Mouse (Mus musculus) midbrain, embryonic 15.5 days (tissue): ENCODE measurements at regions not wholly inside any gene's neighbourhood (a gene's known extent, or its start where the extent isn't known, plus 50 kb on each side); places are given as distances from the start of the nearest gene placed in this dataset.

ENCODE experiments used
- ATAC-seq: fragments of 200-750 bp; cut with Nextera tagmentation; replicated peaks from 2 replicates; pipeline ENCODE4 v1.8.0; 2017; ENCODE audit warnings: moderate TSS enrichment
- H3K27ac ChIP-seq: fragments of 300-500 bp; sonication (generic); 2 replicates; pipeline ENCODE4 v1.5.1; 2015; ENCODE audit warnings: mild to moderate bottlenecking, inconsistent platforms
- H3K27me3 ChIP-seq: fragments of 300-500 bp; sonication (generic); replicated peaks from 2 replicates; pipeline ENCODE4 v1.6.1; 2015; ENCODE audit warnings: inconsistent platforms
- H3K36me3 ChIP-seq: fragments of 300-500 bp; sonication (generic); replicated peaks from 2 replicates; pipeline ENCODE4 v1.6.1; 2015; ENCODE audit warnings: inconsistent platforms
- H3K4me1 ChIP-seq: fragments of 300-500 bp; sonication (generic); 2 replicates; pipeline ENCODE4 v1.6.1; 2015; ENCODE audit warnings: inconsistent platforms
- H3K4me2 ChIP-seq: fragments of 300-500 bp; sonication (generic); 2 replicates; pipeline ENCODE4 v1.6.1; 2015; ENCODE audit warnings: inconsistent platforms, mild to moderate bottlenecking, moderate library complexity
- H3K4me3 ChIP-seq: fragments of 300-500 bp; sonication (generic); 2 replicates; pipeline ENCODE4 v1.5.1; 2015; ENCODE audit warnings: mild to moderate bottlenecking, inconsistent platforms
- H3K9ac ChIP-seq: fragments of 300-500 bp; sonication (generic); 2 replicates; pipeline ENCODE4 v1.6.1; 2015; ENCODE audit warnings: mild to moderate bottlenecking, inconsistent platforms
- H3K9me3 ChIP-seq: fragments of 300-500 bp; sonication (generic); 2 replicates; pipeline ENCODE4 v1.6.1; 2016; ENCODE audit warnings: inconsistent platforms
- WGBS: fragments of 180-500 bp; shearing (Covaris S2); methylation state at CpG from one replicate; pipeline ENCODE4 v1.1.7; 2015; ENCODE audit warnings: mixed read lengths; 5-methylcytosine and 5-hydroxymethylcytosine counted together

DNA sequence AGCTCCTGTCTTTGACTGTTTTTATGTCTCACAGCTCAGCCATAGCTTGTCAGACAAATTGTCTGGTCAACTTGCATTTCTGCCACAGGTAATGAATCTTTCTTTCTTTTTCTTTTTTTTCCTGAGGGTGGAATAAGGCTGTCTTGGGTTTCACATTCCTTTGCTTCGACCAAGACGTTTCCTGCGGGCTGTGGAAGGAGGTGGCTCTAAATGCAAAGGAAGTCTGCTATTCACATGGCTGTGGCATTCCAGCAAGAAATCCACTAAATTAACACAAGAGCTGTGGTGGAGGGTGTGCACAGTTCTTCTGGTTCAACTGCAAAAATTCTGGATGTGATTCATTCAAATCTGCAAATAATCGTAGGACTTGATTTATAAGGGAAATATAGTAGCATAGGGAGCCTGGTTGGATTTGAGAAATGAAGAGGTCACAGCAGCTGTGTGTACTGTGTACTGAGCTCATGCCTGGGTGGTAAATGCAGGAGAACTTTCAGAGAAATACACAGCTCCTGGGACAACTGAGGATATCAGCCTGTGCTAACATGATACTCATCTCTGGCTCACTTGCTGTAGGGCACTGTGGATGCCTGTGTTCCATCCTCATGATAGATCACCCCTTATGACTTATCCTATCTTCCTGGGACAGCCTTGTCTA lies 71.2 kb upstream of the Igfbp3 start:
- Histone ChIP-seq H3K4me2 (no peak overlapping the region), H3K27me3 (no peaks in the 10 kb centered on the region), H3K4me3 (no peak overlapping the region), H3K27ac (no peak overlapping the region), H3K9ac (no peak overlapping the region), H3K36me3 (no peaks in the 10 kb centered on the region), H3K9me3 (no peaks in the 10 kb centered on the region), H3K4me1 (no peaks in the 10 kb centered on the region)
- ATAC-seq, result no peak
- 77% methylated on average over 4 of the region's 4 CpGs for WGBS

DNA sequence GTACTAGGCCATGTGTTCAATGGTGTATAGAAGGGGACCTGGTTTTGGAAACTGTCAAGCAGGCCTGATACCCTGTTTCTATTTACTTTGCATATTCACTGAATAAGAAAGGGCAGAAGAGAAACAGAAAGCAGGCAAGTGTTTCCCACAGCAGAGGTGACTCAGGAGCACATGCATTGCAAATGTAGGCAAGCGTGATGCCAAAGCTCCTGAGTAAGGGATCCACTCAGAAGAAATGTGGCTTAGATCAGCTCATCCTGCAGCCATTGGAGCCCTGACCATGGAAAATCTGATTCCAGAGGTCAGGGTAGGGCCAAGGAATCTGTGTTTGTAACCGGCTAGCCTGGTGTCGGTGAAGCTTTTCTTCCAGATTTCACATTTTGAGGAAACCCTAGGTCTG lies 69.3 kb upstream of the Igfbp3 start:
- no peaks in the 10 kb centered on the region for H3K9me3 ChIP-seq
- no peaks in the 10 kb centered on the region for H3K27me3 ChIP-seq
- no peak overlapping the region for H3K4me2 ChIP-seq
- H3K4me3 ChIP-seq, result no peak overlapping the region
- ATAC-seq, result no peak
- WGBS, result 74% methylated on average over 3 of the region's 3 CpGs
- H3K4me1 ChIP-seq, result no peaks in the 10 kb centered on the region
- no peak overlapping the region for H3K27ac ChIP-seq
- no peaks in the 10 kb centered on the region for H3K36me3 ChIP-seq
- H3K9ac ChIP-seq, result no peak overlapping the region

DNA sequence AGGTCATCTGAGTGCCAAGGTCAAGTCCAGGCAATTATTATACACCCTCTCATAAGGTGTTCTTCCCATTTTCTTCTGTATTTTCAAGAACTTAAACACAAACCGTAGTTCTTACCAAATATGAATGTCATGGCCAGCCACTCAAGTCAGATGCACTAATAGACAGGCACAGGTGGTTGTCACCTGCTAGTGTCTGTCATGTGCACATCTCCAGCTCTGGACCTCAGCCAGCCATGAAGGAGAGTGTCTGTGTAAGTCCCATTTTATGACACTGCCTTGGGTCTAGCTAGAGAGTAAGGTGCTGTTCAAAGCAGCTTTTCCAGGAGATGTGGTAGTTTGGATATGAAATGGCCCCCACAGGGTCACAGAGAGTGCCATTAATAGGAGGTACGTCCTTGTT lies 68.5 kb upstream of the Igfbp3 start:
- Histone ChIP-seq H3K27me3 (no peaks in the 10 kb centered on the region), H3K9me3 (no peaks in the 10 kb centered on the region), H3K36me3 (no peaks in the 10 kb centered on the region), H3K4me1 (no peaks in the 10 kb centered on the region), H3K9ac (no peak overlapping the region), H3K4me2 (no peak overlapping the region), H3K4me3 (no peak overlapping the region), H3K27ac (no peak overlapping the region)
- 84% methylated on average over 2 of the region's 2 CpGs for WGBS
- ATAC-seq, result no peak

GRCm38 (mm10) chr11:7281656-7282055 lies 67.9 kb upstream of the Igfbp3 start:
- ATAC-seq, result no peak
- no peaks in the 10 kb centered on the region for H3K4me1 ChIP-seq
- no peak overlapping the region for H3K4me2 ChIP-seq
- no peak overlapping the region for H3K4me3 ChIP-seq
- WGBS, result 24% methylated on average over 2 of the region's 2 CpGs
- no peaks in the 10 kb centered on the region for H3K36me3 ChIP-seq
- H3K27ac ChIP-seq, result no peak overlapping the region
- H3K27me3 ChIP-seq, result no peaks in the 10 kb centered on the region
- H3K9me3 ChIP-seq, result no peaks in the 10 kb centered on the region
- H3K9ac ChIP-seq, result no peak overlapping the region

DNA sequence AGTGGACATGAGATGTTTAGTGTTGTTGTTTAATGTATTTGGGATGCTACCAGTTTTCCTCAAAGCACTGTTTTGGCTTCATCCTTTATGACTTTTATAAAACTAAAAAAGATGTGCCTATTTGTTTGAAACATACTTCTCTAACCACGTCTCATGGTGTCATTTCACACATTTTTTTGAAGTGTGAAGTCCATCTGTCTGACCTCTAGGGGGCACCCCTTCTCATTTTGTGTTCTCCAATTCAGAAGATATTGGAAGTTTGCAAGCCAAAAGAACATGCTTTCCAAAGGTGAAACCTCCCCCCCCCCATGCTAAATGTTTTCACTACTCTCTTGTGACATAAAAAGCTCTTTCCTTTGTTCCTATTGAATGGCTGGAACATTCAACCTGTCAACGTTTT lies 66.2 kb upstream of the Igfbp3 start:
- Histone ChIP-seq H3K4me1 (no peaks in the 10 kb centered on the region), H3K36me3 (no peaks in the 10 kb centered on the region), H3K4me3 (no peak overlapping the region), H3K27me3 (no peaks in the 10 kb centered on the region), H3K4me2 (no peak overlapping the region), H3K27ac (no peak overlapping the region), H3K9me3 (no peaks in the 10 kb centered on the region), H3K9ac (no peak overlapping the region)
- ATAC-seq, result no peak
- 67% methylated on average over 2 of the region's 2 CpGs for WGBS

- Histone ChIP-seq H3K4me1 (no peaks in the 10 kb centered on the region), H3K9me3 (no peaks in the 10 kb centered on the region), H3K4me3 (no peak overlapping the region), H3K36me3 (no peaks in the 10 kb centered on the region), H3K27me3 (no peaks in the 10 kb centered on the region), H3K27ac (no peak overlapping the region), H3K9ac (no peak overlapping the region), H3K4me2 (no peak overlapping the region)
- WGBS, result 55% methylated on average over 3 of the region's 3 CpGs
- no peak for ATAC-seq
Measured at GRCm38 (mm10) chr11:7272543-7272942, 58.8 kb upstream of the Igfbp3 start.

- H3K9me3 ChIP-seq, result no peaks in the 10 kb centered on the region
- no peak overlapping the region for H3K9ac ChIP-seq
- no peak overlapping the region for H3K4me2 ChIP-seq
- no peak overlapping the region for H3K27ac ChIP-seq
- H3K4me3 ChIP-seq, result no peak overlapping the region
- H3K4me1 ChIP-seq, result no peaks in the 10 kb centered on the region
- no peaks in the 10 kb centered on the region for H3K27me3 ChIP-seq
- 77% methylated on average over 1 of the region's 1 CpGs for WGBS
- H3K36me3 ChIP-seq, result no peaks in the 10 kb centered on the region
- no peak for ATAC-seq
Measured at GRCm38 (mm10) chr11:7270916-7271315, 57.2 kb upstream of the Igfbp3 start.

DNA sequence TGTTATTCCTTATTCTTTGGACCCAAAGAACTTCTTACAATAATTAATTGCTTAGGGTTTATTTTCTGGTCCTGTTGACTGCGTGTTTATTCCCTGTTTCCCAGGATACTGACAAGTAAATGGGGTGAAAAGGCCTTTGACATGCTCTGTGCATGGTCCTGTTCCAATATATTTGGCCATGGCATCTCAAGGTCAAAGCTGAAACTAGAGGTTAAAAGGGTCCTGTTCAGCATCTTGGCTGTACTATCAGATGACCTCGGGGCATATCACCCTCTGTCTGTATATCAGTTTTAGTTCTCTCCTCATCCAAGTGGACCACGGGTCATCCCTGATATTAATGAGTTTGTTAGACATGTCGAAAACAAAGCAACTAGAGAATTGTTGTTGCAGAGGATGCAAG lies 50.2 kb upstream of the Igfbp3 start:
- WGBS, result 94% methylated on average over 4 of the region's 4 CpGs
- Histone ChIP-seq H3K27me3 (no peaks in the 10 kb centered on the region), H3K9me3 (no peaks in the 10 kb centered on the region), H3K36me3 (no peaks in the 10 kb centered on the region), H3K4me3 (no peak overlapping the region), H3K9ac (no peak overlapping the region), H3K4me2 (no peak overlapping the region), H3K27ac (no peak overlapping the region), H3K4me1 (no peaks in the 10 kb centered on the region)
- no peak for ATAC-seq
